Mouse (Mus musculus) kidney, postnatal 0 days (tissue): ENCODE data around the gene Atf5. TPM values are rescaled to one million over a fixed set of nuclear protein-coding genes. Genes with fewer than 3 reads are reported as not detected.

Experiments used
- ATAC-seq: fragments of 200-750 bp; cut with Nextera tagmentation; replicated peaks from 2 replicates; pipeline ENCODE4 v1.8.0; 2017; ENCODE audit warnings: low read depth, moderate number of reproducible peaks, moderate TSS enrichment, moderate library complexity; ENCODE audit not compliant: low FRiP score
- DNase-seq: peaks from one replicate; pipeline ENCODE4 v3.0.0-alpha.2; 2016; ENCODE audit warnings: low spot score
- H3K27ac ChIP-seq: fragments of 300-500 bp; sonication (generic); 2 replicates; pipeline ENCODE4 v1.5.1; 2014; ENCODE audit warnings: mild to moderate bottlenecking
- H3K27me3 ChIP-seq: fragments of 300-500 bp; sonication (generic); 2 replicates; pipeline ENCODE4 v1.6.1; 2014; ENCODE audit warnings: low read length, mixed read lengths; ENCODE audit not compliant: insufficient read depth
- H3K36me3 ChIP-seq: fragments of 300-500 bp; sonication (generic); 2 replicates; pipeline ENCODE4 v1.6.1; 2014; ENCODE audit warnings: low read length, mixed read lengths; ENCODE audit not compliant: insufficient read depth
- H3K4me1 ChIP-seq: fragments of 300-500 bp; sonication (generic); replicated peaks from 2 replicates; pipeline ENCODE4 v1.6.1; 2014; ENCODE audit warnings: antibody characterized with exemption, low read length, mixed read lengths; ENCODE audit not compliant: insufficient read depth
- H3K4me2 ChIP-seq: fragments of 300-500 bp; sonication (generic); 2 replicates; pipeline ENCODE4 v1.6.1; 2014; ENCODE audit warnings: mild to moderate bottlenecking, low read length, moderate library complexity, mixed read lengths
- H3K4me3 ChIP-seq: fragments of 300-500 bp; sonication (generic); replicated peaks from 2 replicates; pipeline ENCODE4 v1.5.1; 2014; ENCODE audit warnings: low read depth, low read length
- H3K9ac ChIP-seq: fragments of 300-500 bp; sonication (generic); 2 replicates; pipeline ENCODE4 v1.6.1; 2014; ENCODE audit warnings: low read depth, low read length
- H3K9me3 ChIP-seq: fragments of 300-500 bp; sonication (generic); replicated peaks from 2 replicates; pipeline ENCODE4 v1.6.1; 2016; ENCODE audit warnings: low read length, inconsistent platforms, mixed read lengths
- CTCF ChIP-seq: IDR thresholded peaks from 2 replicates; pipeline ENCODE4 v1.5.1; 2016; ENCODE audit warnings: antibody characterized with exemption, low read depth, mild to moderate bottlenecking, moderate library complexity
- WGBS: fragments of 180-500 bp; shearing (Covaris S2); extraction: QIAGEN DNeasy Blood & Tissue Kit; methylation state at CpG from one replicate; pipeline ENCODE4 v1.1.7; 2014; 5-methylcytosine and 5-hydroxymethylcytosine counted together
- polyA plus RNA-seq: library from polyadenylated mRNA; unstranded; fragments of >200 nt; fragmentation: Nextera tagmentation; extraction: Ambion mirVana; gene quantifications from 2 replicates; pipeline ENCODE4 v1.2.1, GENCODE M21; 2015

Atf5 gene
- polyA plus RNA-seq, 1 experiment from 2014 or later = 5.3 TPM

DNA sequence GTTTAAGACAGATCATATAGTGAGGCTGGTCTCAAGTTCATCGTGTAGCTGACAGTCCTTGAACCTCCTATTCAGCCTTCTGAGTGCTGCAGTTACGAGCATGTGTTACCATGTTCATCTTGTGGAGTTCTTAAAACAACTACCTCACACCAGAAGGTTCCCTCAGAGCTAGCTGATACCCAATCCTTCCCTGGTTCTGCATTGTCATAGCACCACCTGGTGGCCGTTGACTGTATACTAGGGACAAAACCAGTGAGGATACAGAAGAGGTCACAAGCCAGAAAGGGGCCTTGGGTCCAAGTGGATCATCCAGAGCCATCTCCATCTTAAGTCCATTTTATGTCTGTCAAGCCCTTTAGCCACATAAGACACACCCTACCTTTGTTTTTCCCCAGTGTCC lies 8.4 kb upstream of the Atf5 start:
- Histone ChIP-seq H3K27ac (no peak overlapping the region), H3K9ac (no peak overlapping the region), H3K9me3 (no peaks in the 10 kb centered on the region), H3K27me3 (no peaks in the 10 kb centered on the region), H3K4me2 (no peak overlapping the region), H3K4me1 (0 out of 2 replicates have a peak, but pooled peaks cover 4% of the 10 kb centered on the region), H3K4me3 (no peak overlapping the region), H3K36me3 (peaks cover 15% of the 10 kb centered on the region)
- ATAC-seq = no peak; the same call in 1 of the 2 replicates
- WGBS = 11% methylated on average over 3 of the region's 3 CpGs
- peak; percentile 92 for TF ChIP-seq CTCF
- peak; percentile 86 for DNase-seq

DNA sequence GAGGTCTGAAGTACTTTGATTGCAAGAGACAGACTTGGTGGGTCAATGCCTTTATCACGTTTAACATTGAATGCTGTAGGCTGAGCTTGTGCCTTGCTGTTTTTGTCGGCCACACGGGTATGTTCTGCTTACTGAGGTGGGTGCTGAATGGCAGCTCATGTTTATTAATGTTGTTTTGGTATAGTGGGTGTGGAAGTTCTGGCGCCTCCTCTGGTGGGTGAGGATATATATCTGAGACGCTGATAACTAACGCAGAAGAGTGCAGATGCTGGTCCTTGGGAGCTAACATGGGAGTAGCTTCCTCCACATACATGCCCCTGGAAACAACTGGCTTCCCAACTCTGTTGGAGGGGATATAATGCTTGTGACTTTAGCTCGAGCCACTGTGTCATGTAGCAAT lies 7.0 kb upstream of the Atf5 start:
- TF ChIP-seq CTCF = peak; percentile 52
- Histone ChIP-seq H3K27ac (no peak overlapping the region), H3K36me3 (peaks cover under 1% of the 10 kb centered on the region; the same call in 1 of the 2 replicates), H3K27me3 (no peaks in the 10 kb centered on the region), H3K9me3 (no peaks in the 10 kb centered on the region), H3K4me2 (no peak overlapping the region), H3K9ac (no peak overlapping the region), H3K4me1 (peaks cover 12% of the 10 kb centered on the region; the same call in 1 of the 2 replicates), H3K4me3 (no peak overlapping the region)
- ATAC-seq (no peak), DNase-seq (peak; percentile 31)
- 44% methylated on average over 7 of the region's 7 CpGs for WGBS

DNA sequence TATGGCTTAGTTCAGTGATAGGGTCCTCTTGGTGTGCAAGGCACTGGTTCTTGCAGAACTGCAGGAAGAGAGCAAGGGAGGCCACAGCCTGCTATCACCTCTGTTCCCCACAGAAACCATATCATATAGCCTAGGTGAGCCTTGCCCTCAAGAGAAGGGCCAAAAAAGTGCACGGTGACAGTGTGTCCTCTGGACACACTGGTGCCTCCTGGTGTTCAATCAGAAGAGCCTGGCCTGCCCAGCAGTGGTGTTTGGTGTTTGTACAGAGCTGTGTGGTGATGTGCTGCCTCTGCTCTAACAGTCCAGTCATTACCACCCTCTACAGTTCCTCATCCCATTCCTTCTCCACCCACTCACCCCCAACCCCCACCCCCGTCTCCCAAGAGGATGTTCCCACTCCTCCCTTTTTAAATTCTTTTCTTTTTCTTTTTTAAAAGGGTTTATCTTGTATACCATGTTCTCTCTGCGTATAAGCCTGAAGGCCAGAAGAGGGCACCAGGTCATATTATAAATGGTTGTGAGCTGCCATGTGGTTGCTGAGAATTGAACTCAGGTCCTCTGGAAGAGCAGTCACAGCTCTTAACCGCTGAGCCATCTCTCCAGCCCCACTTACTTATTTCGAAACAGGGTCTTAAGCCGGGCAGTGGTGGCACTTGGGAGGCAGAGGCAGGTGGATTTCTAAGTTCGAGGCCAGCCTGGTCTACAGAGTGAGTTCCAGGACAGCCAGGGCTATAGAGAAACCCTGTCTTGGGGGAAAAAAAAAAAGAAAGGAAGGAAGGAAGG lies 5.4 kb upstream of the Atf5 start:
- 80% methylated on average over 7 of the region's 7 CpGs for WGBS
- no peaks in the 10 kb centered on the region for H3K36me3 ChIP-seq
- peak; percentile 14; the same call in 1 of the 2 replicates for TF ChIP-seq CTCF
- H3K27me3 ChIP-seq = no peaks in the 10 kb centered on the region
- H3K4me3 ChIP-seq = no peak overlapping the region
- H3K27ac ChIP-seq = no peak overlapping the region
- DNase-seq = no peak
- no peaks in the 10 kb centered on the region for H3K9me3 ChIP-seq
- ATAC-seq = no peak
- peaks cover 23% of the 10 kb centered on the region for H3K4me1 ChIP-seq
- H3K4me2 ChIP-seq = no peak overlapping the region
- H3K9ac ChIP-seq = no peak overlapping the region

- ATAC-seq = no peak
- Histone ChIP-seq H3K9ac (no peak overlapping the region), H3K27ac (no peak overlapping the region), H3K9me3 (no peaks in the 10 kb centered on the region), H3K27me3 (no peaks in the 10 kb centered on the region), H3K4me2 (no peak overlapping the region), H3K36me3 (no peaks in the 10 kb centered on the region), H3K4me3 (no peak overlapping the region), H3K4me1 (peaks cover 23% of the 10 kb centered on the region)
- DNase-seq = no peak
- no peak for TF ChIP-seq CTCF
- WGBS = 81% methylated on average over 3 of the region's 3 CpGs
Observed at GRCm38 (mm10) chr7:44820525-44820924, 4.1 kb upstream of the Atf5 start.

GRCm38 (mm10) chr7:44819863-44820262 lies 3.4 kb upstream of the Atf5 start:
- H3K4me3 ChIP-seq = no peak overlapping the region
- no peak overlapping the region for H3K4me2 ChIP-seq
- H3K36me3 ChIP-seq = no peaks in the 10 kb centered on the region
- no peak for TF ChIP-seq CTCF
- WGBS = 42% methylated on average over 5 of the region's 5 CpGs
- no peaks in the 10 kb centered on the region for H3K9me3 ChIP-seq
- 0 out of 2 replicates have a peak overlapping the region, but pooled peaks have one; percentile 38 for H3K9ac ChIP-seq
- no peaks in the 10 kb centered on the region for H3K27me3 ChIP-seq
- H3K27ac ChIP-seq = no peak overlapping the region
- no peak for ATAC-seq
- peaks cover 23% of the 10 kb centered on the region for H3K4me1 ChIP-seq
- no peak for DNase-seq

GRCm38 (mm10) chr7:44819391-44819790 lies 2.9 kb upstream of the Atf5 start:
- peak overlapping the region; percentile 81 for H3K4me2 ChIP-seq
- DNase-seq = no peak
- no peak for TF ChIP-seq CTCF
- H3K9me3 ChIP-seq = no peaks in the 10 kb centered on the region
- peaks cover 23% of the 10 kb centered on the region for H3K4me1 ChIP-seq
- H3K4me3 ChIP-seq = no peak overlapping the region; the same call in 1 of the 2 replicates
- peak overlapping the region; percentile 38; the same call in 1 of the 2 replicates for H3K9ac ChIP-seq
- ATAC-seq = no peak
- H3K36me3 ChIP-seq = no peaks in the 10 kb centered on the region
- 0 out of 2 replicates have a peak overlapping the region, but pooled peaks have one; percentile 10 for H3K27ac ChIP-seq
- no peaks in the 10 kb centered on the region for H3K27me3 ChIP-seq
- 86% methylated on average over 2 of the region's 2 CpGs for WGBS
